Mouse (Mus musculus): ENCODE data around the gene Dnaaf1. TPM values are rescaled to one million over a fixed set of nuclear protein-coding genes. Genes with fewer than 3 reads are reported as not detected.

Gene Dnaaf1
- total and polyA plus RNA-seq, 3 experiments, result 0.39 TPM; not detected in 2

- Histone ChIP-seq H3K27me3 (ENCODE audit: control insufficient read depth, insufficient read depth, low read length) (no peaks in the 10 kb centered on the region), H3K9ac (ENCODE audit: low read depth, low read length) (peak overlapping the region; percentile 58), H3K79me2 (replicated peaks; ENCODE audit: control insufficient read depth, insufficient read depth, low read length) (peaks cover 7% of the 10 kb centered on the region; the same call in 1 of the 2 replicates), H3K4me3 (peak overlapping the region; percentile 75), H3K27ac (peak overlapping the region; percentile 58; the same call in 1 of the 2 replicates), H3K36me3 (ENCODE audit: control insufficient read depth, insufficient read depth, low read length) (no peaks in the 10 kb centered on the region), H3K4me1 (ENCODE audit: control insufficient read depth, insufficient read depth, low read length) (no peaks in the 10 kb centered on the region)
- no peak for DNase-seq
- 1% methylated on average over 16 of the region's 16 CpGs for WGBS
- no peak for TF ChIP-seq CTCF (IDR thresholded peaks at IDR 0.05)
- TF ChIP-seq POLR2A (IDR thresholded peaks at IDR 0.05; ENCODE audit: insufficient read depth, low read depth, low read length), result no peak
- no peak for TF ChIP-seq EP300 (IDR thresholded peaks at IDR 0.05; ENCODE audit: insufficient read depth, low read depth, low read length)
- intact Hi-C loops (cut with DNase I), result loop anchor here (1.0 to 2.0 kb wide), 2 partner anchors 17 to 29 kb away; partner anchors contain the start of genes Mbtps1 and Taf1c
Observed at GRCm38 (mm10) chr8:119575366-119575726, 311 bp downstream of the Dnaaf1 start.

GRCm38 (mm10) chr8:119579096-119579495 is 4.1 kb downstream of the Dnaaf1 start:
- no peaks in the 10 kb centered on the region for H3K27me3 ChIP-seq (ENCODE audit: control insufficient read depth, insufficient read depth, low read length)
- intact Hi-C loops (cut with DNase I), result no loop called here
- H3K79me2 ChIP-seq (replicated peaks; ENCODE audit: control insufficient read depth, insufficient read depth, low read length), result 0 out of 2 replicates have a peak, but pooled peaks cover 1% of the 10 kb centered on the region
- no peaks in the 10 kb centered on the region for H3K4me1 ChIP-seq (ENCODE audit: control insufficient read depth, insufficient read depth, low read length)
- no peak overlapping the region for H3K27ac ChIP-seq
- WGBS, result 67% methylated on average over 13 of the region's 13 CpGs
- no peak overlapping the region for H3K9ac ChIP-seq (ENCODE audit: low read depth, low read length)
- H3K36me3 ChIP-seq (ENCODE audit: control insufficient read depth, insufficient read depth, low read length), result no peaks in the 10 kb centered on the region
- H3K4me3 ChIP-seq, result no peak overlapping the region
- TF ChIP-seq POLR2A (IDR thresholded peaks at IDR 0.05; ENCODE audit: insufficient read depth, low read depth, low read length) (no peak), EP300 (IDR thresholded peaks at IDR 0.05; ENCODE audit: insufficient read depth, low read depth, low read length) (no peak), CTCF (IDR thresholded peaks at IDR 0.05) (no peak)
- no peak for DNase-seq

DNA sequence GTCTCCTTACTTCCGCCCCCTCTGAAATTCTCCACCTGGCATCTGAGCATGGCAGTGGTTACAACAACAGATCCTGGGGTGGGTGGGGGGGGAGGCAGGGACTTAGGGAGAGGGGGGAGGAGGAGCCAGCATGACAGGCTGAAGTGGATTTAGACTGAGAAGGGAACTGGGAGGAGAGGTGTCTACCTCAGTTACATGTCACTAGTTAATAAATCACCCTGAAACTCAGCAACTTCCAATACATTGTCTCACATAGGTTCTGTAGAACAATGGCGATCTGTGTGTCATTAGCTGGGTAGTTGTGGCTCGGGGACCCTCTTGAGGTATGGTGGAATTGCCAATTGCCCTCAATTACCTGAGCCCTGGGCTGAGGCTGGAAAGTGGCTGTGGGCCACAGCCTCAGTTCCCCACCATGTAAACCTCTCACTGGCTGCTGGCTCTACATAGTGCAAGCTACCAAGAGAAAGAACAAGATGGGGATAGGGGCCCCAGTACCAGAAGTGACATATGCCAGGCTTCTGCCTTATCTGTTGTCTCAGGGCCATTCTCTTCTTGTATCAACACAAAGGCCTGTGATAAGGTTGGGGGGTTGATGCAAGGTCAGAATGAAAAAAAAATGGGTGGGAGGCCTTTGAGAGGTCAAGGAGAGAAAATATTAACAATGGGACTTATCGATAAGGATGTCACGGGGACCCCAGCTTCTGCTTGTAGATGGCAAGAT is 5.6 kb downstream of the Dnaaf1 start:
- H3K79me2 ChIP-seq (replicated peaks; ENCODE audit: control insufficient read depth, insufficient read depth, low read length), result no peaks in the 10 kb centered on the region
- H3K4me3 ChIP-seq, result no peak overlapping the region
- H3K27me3 ChIP-seq (ENCODE audit: control insufficient read depth, insufficient read depth, low read length), result no peaks in the 10 kb centered on the region
- WGBS, result 62% methylated on average over 5 of the region's 5 CpGs
- no peak overlapping the region for H3K27ac ChIP-seq
- H3K9ac ChIP-seq (ENCODE audit: low read depth, low read length), result no peak overlapping the region
- no peaks in the 10 kb centered on the region for H3K36me3 ChIP-seq (ENCODE audit: control insufficient read depth, insufficient read depth, low read length)
- DNase-seq, result no peak
- TF ChIP-seq CTCF (IDR thresholded peaks at IDR 0.05) (no peak), POLR2A (IDR thresholded peaks at IDR 0.05; ENCODE audit: insufficient read depth, low read depth, low read length) (no peak), EP300 (IDR thresholded peaks at IDR 0.05; ENCODE audit: insufficient read depth, low read depth, low read length) (no peak)
- intact Hi-C loops (cut with DNase I), result no loop called here
- no peaks in the 10 kb centered on the region for H3K4me1 ChIP-seq (ENCODE audit: control insufficient read depth, insufficient read depth, low read length)

DNA sequence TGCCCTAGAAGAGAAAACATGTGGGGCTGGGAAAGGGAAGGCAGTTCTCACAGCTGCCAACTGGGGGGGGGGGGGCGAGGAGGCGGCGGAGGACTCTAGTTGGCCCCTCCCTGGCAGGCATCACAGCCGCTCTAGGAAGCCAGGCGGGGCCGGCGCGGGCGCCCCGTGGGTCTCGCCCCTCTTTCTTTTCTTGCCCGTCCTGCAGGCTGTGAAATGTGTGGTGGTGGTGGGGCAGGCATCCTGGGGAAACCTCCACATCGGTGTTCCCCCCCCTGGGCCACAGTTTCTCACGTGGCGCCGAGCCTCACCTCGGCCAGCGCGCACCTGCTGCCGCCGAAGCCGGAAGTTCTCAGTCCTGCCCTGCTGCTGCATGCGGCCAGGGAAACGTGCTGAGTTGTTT is 10.9 kb downstream of the Dnaaf1 start:
- no peaks in the 10 kb centered on the region for H3K36me3 ChIP-seq (ENCODE audit: control insufficient read depth, insufficient read depth, low read length)
- H3K79me2 ChIP-seq (replicated peaks; ENCODE audit: control insufficient read depth, insufficient read depth, low read length), result no peaks in the 10 kb centered on the region
- H3K4me1 ChIP-seq (ENCODE audit: control insufficient read depth, insufficient read depth, low read length), result no peaks in the 10 kb centered on the region
- 13% methylated on average over 24 of the region's 24 CpGs for WGBS
- no peak overlapping the region for H3K27ac ChIP-seq
- no peak for DNase-seq
- no peak for TF ChIP-seq EP300 (IDR thresholded peaks at IDR 0.05; ENCODE audit: insufficient read depth, low read depth, low read length)
- TF ChIP-seq POLR2A (IDR thresholded peaks at IDR 0.05; ENCODE audit: insufficient read depth, low read depth, low read length), result no peak
- TF ChIP-seq CTCF (IDR thresholded peaks at IDR 0.05), result no peak
- intact Hi-C loops (cut with DNase I), result no loop called here
- peak overlapping the region; percentile 62; the same call in 1 of the 2 replicates for H3K9ac ChIP-seq (ENCODE audit: low read depth, low read length)
- H3K4me3 ChIP-seq, result no peak overlapping the region
- no peaks in the 10 kb centered on the region; the same call in 1 of the 2 replicates for H3K27me3 ChIP-seq (ENCODE audit: control insufficient read depth, insufficient read depth, low read length)

DNA sequence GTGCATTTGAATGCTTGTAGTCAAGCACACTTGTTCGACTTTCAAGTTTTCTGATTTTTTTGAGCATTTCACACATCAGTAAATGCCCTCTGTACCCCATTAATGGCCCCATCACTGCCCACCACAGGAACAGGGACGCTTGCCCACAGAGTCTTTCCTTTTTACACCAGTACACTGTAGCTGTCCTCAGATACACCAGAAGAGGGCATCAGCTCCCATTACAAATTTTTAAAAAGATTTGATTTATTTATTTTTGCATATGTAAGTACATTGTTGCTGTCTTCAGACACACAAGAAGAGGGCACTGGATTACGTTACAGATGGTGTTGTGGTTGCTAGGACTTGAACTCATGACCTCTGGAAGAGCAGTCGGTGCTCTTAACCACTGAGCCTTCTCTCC is 13.3 kb downstream of the Dnaaf1 start:
- intact Hi-C loops (cut with DNase I), result no loop called here
- H3K9ac ChIP-seq (ENCODE audit: low read depth, low read length), result no peak overlapping the region
- H3K79me2 ChIP-seq (replicated peaks; ENCODE audit: control insufficient read depth, insufficient read depth, low read length), result no peaks in the 10 kb centered on the region
- no peak overlapping the region for H3K27ac ChIP-seq
- no peaks in the 10 kb centered on the region; the same call in 1 of the 2 replicates for H3K27me3 ChIP-seq (ENCODE audit: control insufficient read depth, insufficient read depth, low read length)
- TF ChIP-seq EP300 (IDR thresholded peaks at IDR 0.05; ENCODE audit: insufficient read depth, low read depth, low read length) (no peak), POLR2A (IDR thresholded peaks at IDR 0.05; ENCODE audit: insufficient read depth, low read depth, low read length) (no peak), CTCF (IDR thresholded peaks at IDR 0.05) (peak; percentile 40)
- H3K4me1 ChIP-seq (ENCODE audit: control insufficient read depth, insufficient read depth, low read length), result no peaks in the 10 kb centered on the region
- no peak overlapping the region for H3K4me3 ChIP-seq
- no peak for DNase-seq
- no peaks in the 10 kb centered on the region for H3K36me3 ChIP-seq (ENCODE audit: control insufficient read depth, insufficient read depth, low read length)
- 72% methylated on average over 4 of the region's 4 CpGs for WGBS

DNA sequence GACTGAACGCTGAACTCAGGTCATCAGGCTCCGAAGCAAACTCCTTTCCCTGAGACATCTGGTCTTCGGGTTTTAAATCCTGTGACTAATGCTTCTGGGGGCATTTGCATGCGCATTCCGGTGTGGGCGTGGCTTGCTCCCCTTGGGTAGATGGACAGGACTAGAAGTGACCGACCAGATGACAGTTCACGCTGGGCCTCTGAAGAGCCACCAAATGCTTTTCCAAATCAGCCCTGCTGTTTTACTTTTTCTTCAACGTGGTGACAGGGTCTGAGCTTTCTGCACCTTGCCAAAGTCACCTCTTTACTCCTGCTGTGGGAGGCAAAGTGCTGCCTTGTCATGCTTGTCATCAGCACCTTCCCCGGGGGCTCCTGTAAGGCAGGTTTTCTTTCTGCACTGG is 13.8 kb downstream of the Dnaaf1 start:
- TF ChIP-seq POLR2A (IDR thresholded peaks at IDR 0.05; ENCODE audit: insufficient read depth, low read depth, low read length) (no peak), CTCF (IDR thresholded peaks at IDR 0.05) (no peak), EP300 (IDR thresholded peaks at IDR 0.05; ENCODE audit: insufficient read depth, low read depth, low read length) (no peak)
- no peak for DNase-seq
- Histone ChIP-seq H3K27ac (no peak overlapping the region), H3K4me3 (no peak overlapping the region), H3K27me3 (ENCODE audit: control insufficient read depth, insufficient read depth, low read length) (no peaks in the 10 kb centered on the region; the same call in 1 of the 2 replicates), H3K79me2 (replicated peaks; ENCODE audit: control insufficient read depth, insufficient read depth, low read length) (no peaks in the 10 kb centered on the region), H3K9ac (ENCODE audit: low read depth, low read length) (no peak overlapping the region), H3K36me3 (ENCODE audit: control insufficient read depth, insufficient read depth, low read length) (no peaks in the 10 kb centered on the region), H3K4me1 (ENCODE audit: control insufficient read depth, insufficient read depth, low read length) (no peaks in the 10 kb centered on the region)
- 26% methylated on average over 10 of the region's 10 CpGs for WGBS
- intact Hi-C loops (cut with DNase I), result no loop called here

Measured in heart, adult 2 months (tissue).